Mouse (Mus musculus) lung, adult 10 weeks (tissue): Measurements from ENCODE around the gene Cenpk. TPM values are rescaled to one million over a fixed set of nuclear protein-coding genes. Genes with fewer than 3 reads are reported as not detected.

ENCODE experiments used
- polyA plus RNA-seq: library from polyadenylated mRNA; stranded (reverse); fragments of 350-450 nt; fragmentation: Illumina TruSeq; extraction: RNeasy Lipid Tissue Mini Kit (QIAGEN cat#74804); gene quantifications from one replicate; pipeline ENCODE4 v1.2.3, GENCODE M21; 2014; ENCODE audit warnings: low read depth, low replicate concordance; ENCODE audit not compliant: insufficient read depth

Gene Cenpk
- 0.72 TPM for polyA plus RNA-seq

GRCm38 (mm10) chr13:104228384-104229066, at the start of gene Cenpk, which contains the start of gene Ppwd1:
Cenpk (plus strand) TSS chr13:104228611.
Ppwd1 (minus strand) TSS chr13:104228843.

GRCm38 (mm10) chr13:104178650-104179121, 49.7 kb upstream of the Cenpk start, which contains the start of gene Trim23:
Trim23 (plus strand) TSS chr13:104178797.

GRCm38 (mm10) chr13:104287366-104288225, 59.2 kb downstream of the Cenpk start, which contains the start of gene Adamts6:
Adamts6 (plus strand) TSS chr13:104287835.

Other genes with a start within 250 kb of the Cenpk start
- gene Nln, start 119.0 kb upstream of the Cenpk start, polyA plus RNA-seq, result 7.7 TPM
- gene Sgtb, start 118.9 kb upstream of the Cenpk start, polyA plus RNA-seq, result 2.6 TPM
- gene Trappc13, start 50.1 kb upstream of the Cenpk start, polyA plus RNA-seq, result 16.4 TPM
- 8.4 TPM for gene Trim23, start 49.8 kb upstream of the Cenpk start, polyA plus RNA-seq
- 4.9 TPM for gene Ppwd1, start 232 bp downstream of the Cenpk start, polyA plus RNA-seq
- gene Adamts6, start 59.2 kb downstream of the Cenpk start, polyA plus RNA-seq, result 0.58 TPM